Mouse (Mus musculus): ENCODE measurements around the gene Kcnab3.
"Not testable (repeated sequence)": the region's sequence is repeated elsewhere in the genome, so short reads cannot be mapped to it uniquely, and the experiment has no call there.

Gene Kcnab3

GRCm38 (mm10) chr11:69325628-69326407 is at the start of gene Kcnab3:
Gene Kcnab3 (plus strand): TSS chr11:69326258.
- no peaks in the 10 kb centered on the region for H3K27me3 ChIP-seq (ENCODE audit: control insufficient read depth, insufficient read depth, low read length, poor library complexity, severe bottlenecking)
- no peaks in the 10 kb centered on the region for H3K36me3 ChIP-seq (ENCODE audit: control insufficient read depth, insufficient read depth, low read length, poor library complexity, severe bottlenecking)
- DNase-seq (ENCODE audit: low read depth, low spot score) = peak; percentile 93

GRCm38 (mm10) chr11:69277267-69277666 is 48.8 kb upstream of the Kcnab3 start:
- DNase-seq (ENCODE audit: low read depth, low spot score) = no peak
- H3K36me3 ChIP-seq (ENCODE audit: control insufficient read depth, insufficient read depth, low read length, poor library complexity, severe bottlenecking) = no peaks in the 10 kb centered on the region
- no peaks in the 10 kb centered on the region; the same call in none of the 2 replicates for H3K27me3 ChIP-seq (ENCODE audit: control insufficient read depth, insufficient read depth, low read length, poor library complexity, severe bottlenecking)

GRCm38 (mm10) chr11:69291111-69291510 is 34.9 kb upstream of the Kcnab3 start:
- DNase-seq (ENCODE audit: low read depth, low spot score) = no peak
- no peaks in the 10 kb centered on the region for H3K27me3 ChIP-seq (ENCODE audit: control insufficient read depth, insufficient read depth, low read length, poor library complexity, severe bottlenecking)
- no peaks in the 10 kb centered on the region for H3K36me3 ChIP-seq (ENCODE audit: control insufficient read depth, insufficient read depth, low read length, poor library complexity, severe bottlenecking)

GRCm38 (mm10) chr11:69295286-69295685 is 30.8 kb upstream of the Kcnab3 start:
- no peak for DNase-seq (ENCODE audit: low read depth, low spot score)
- Histone ChIP-seq H3K27me3 (ENCODE audit: control insufficient read depth, insufficient read depth, low read length, poor library complexity, severe bottlenecking) (no peaks in the 10 kb centered on the region), H3K36me3 (ENCODE audit: control insufficient read depth, insufficient read depth, low read length, poor library complexity, severe bottlenecking) (no peaks in the 10 kb centered on the region)

GRCm38 (mm10) chr11:69297799-69298198 is 28.3 kb upstream of the Kcnab3 start:
- no peak for DNase-seq (ENCODE audit: low read depth, low spot score)
- Histone ChIP-seq H3K36me3 (ENCODE audit: control insufficient read depth, insufficient read depth, low read length, poor library complexity, severe bottlenecking) (no peaks in the 10 kb centered on the region), H3K27me3 (ENCODE audit: control insufficient read depth, insufficient read depth, low read length, poor library complexity, severe bottlenecking) (no peaks in the 10 kb centered on the region)

- no peak for DNase-seq (ENCODE audit: low read depth, low spot score)
- no peaks in the 10 kb centered on the region for H3K27me3 ChIP-seq (ENCODE audit: control insufficient read depth, insufficient read depth, low read length, poor library complexity, severe bottlenecking)
- H3K36me3 ChIP-seq (ENCODE audit: control insufficient read depth, insufficient read depth, low read length, poor library complexity, severe bottlenecking) = no peaks in the 10 kb centered on the region
Measured at GRCm38 (mm10) chr11:69298231-69298630, 27.8 kb upstream of the Kcnab3 start.

GRCm38 (mm10) chr11:69302817-69303216 is 23.2 kb upstream of the Kcnab3 start:
- H3K27me3 ChIP-seq (ENCODE audit: control insufficient read depth, insufficient read depth, low read length, poor library complexity, severe bottlenecking) = no peaks in the 10 kb centered on the region
- no peaks in the 10 kb centered on the region; the same call in 1 of the 2 replicates for H3K36me3 ChIP-seq (ENCODE audit: control insufficient read depth, insufficient read depth, low read length, poor library complexity, severe bottlenecking)
- DNase-seq (ENCODE audit: low read depth, low spot score) = no peak

GRCm38 (mm10) chr11:69305291-69305690 is 20.8 kb upstream of the Kcnab3 start:
- no peaks in the 10 kb centered on the region for H3K27me3 ChIP-seq (ENCODE audit: control insufficient read depth, insufficient read depth, low read length, poor library complexity, severe bottlenecking)
- peaks cover under 1% of the 10 kb centered on the region; the same call in 1 of the 2 replicates for H3K36me3 ChIP-seq (ENCODE audit: control insufficient read depth, insufficient read depth, low read length, poor library complexity, severe bottlenecking)
- peak; percentile 82 for DNase-seq (ENCODE audit: low read depth, low spot score)

GRCm38 (mm10) chr11:69306039-69306438 is 20.0 kb upstream of the Kcnab3 start:
- no peak for DNase-seq (ENCODE audit: low read depth, low spot score)
- no peaks in the 10 kb centered on the region for H3K27me3 ChIP-seq (ENCODE audit: control insufficient read depth, insufficient read depth, low read length, poor library complexity, severe bottlenecking)

GRCm38 (mm10) chr11:69311266-69311665 is 14.8 kb upstream of the Kcnab3 start:
- no peak for DNase-seq (ENCODE audit: low read depth, low spot score)
- H3K36me3 ChIP-seq (ENCODE audit: control insufficient read depth, insufficient read depth, low read length, poor library complexity, severe bottlenecking) = peaks cover 4% of the 10 kb centered on the region; the same call in 1 of the 2 replicates
- no peaks in the 10 kb centered on the region for H3K27me3 ChIP-seq (ENCODE audit: control insufficient read depth, insufficient read depth, low read length, poor library complexity, severe bottlenecking)

More at GRCm38 (mm10) chr11:69306039-69306438, 20.0 kb upstream of the Kcnab3 start:
- peaks cover 4% of the 10 kb centered on the region; the same call in 1 of the 2 replicates for H3K36me3 ChIP-seq (ENCODE audit: control insufficient read depth, insufficient read depth, low read length, poor library complexity, severe bottlenecking)

GRCm38 (mm10) chr11:69316361-69316760 is 9.7 kb upstream of the Kcnab3 start:
- Histone ChIP-seq H3K27me3 (ENCODE audit: control insufficient read depth, insufficient read depth, low read length, poor library complexity, severe bottlenecking) (no peaks in the 10 kb centered on the region; the same call in 1 of the 2 replicates), H3K36me3 (ENCODE audit: control insufficient read depth, insufficient read depth, low read length, poor library complexity, severe bottlenecking) (no peaks in the 10 kb centered on the region)
- DNase-seq (ENCODE audit: low read depth, low spot score) = no peak

GRCm38 (mm10) chr11:69318000-69318399 is 8.1 kb upstream of the Kcnab3 start:
- DNase-seq (ENCODE audit: low read depth, low spot score); H3K36me3 ChIP-seq (ENCODE audit: control insufficient read depth, insufficient read depth, low read length, poor library complexity, severe bottlenecking); H3K27me3 ChIP-seq (ENCODE audit: control insufficient read depth, insufficient read depth, low read length, poor library complexity, severe bottlenecking): not testable (repeated sequence)

GRCm38 (mm10) chr11:69321580-69321979 is 4.5 kb upstream of the Kcnab3 start:
- Histone ChIP-seq H3K36me3 (ENCODE audit: control insufficient read depth, insufficient read depth, low read length, poor library complexity, severe bottlenecking) (no peaks in the 10 kb centered on the region), H3K27me3 (ENCODE audit: control insufficient read depth, insufficient read depth, low read length, poor library complexity, severe bottlenecking) (no peaks in the 10 kb centered on the region; the same call in 1 of the 2 replicates)
- no peak for DNase-seq (ENCODE audit: low read depth, low spot score)

- Histone ChIP-seq H3K36me3 (ENCODE audit: control insufficient read depth, insufficient read depth, low read length, poor library complexity, severe bottlenecking) (no peaks in the 10 kb centered on the region), H3K27me3 (ENCODE audit: control insufficient read depth, insufficient read depth, low read length, poor library complexity, severe bottlenecking) (no peaks in the 10 kb centered on the region; the same call in 1 of the 2 replicates)
- DNase-seq (ENCODE audit: low read depth, low spot score) = no peak
Measured at GRCm38 (mm10) chr11:69322010-69322409, 4.0 kb upstream of the Kcnab3 start.

- Histone ChIP-seq H3K27me3 (ENCODE audit: control insufficient read depth, insufficient read depth, low read length, poor library complexity, severe bottlenecking) (no peaks in the 10 kb centered on the region; the same call in 1 of the 2 replicates), H3K36me3 (ENCODE audit: control insufficient read depth, insufficient read depth, low read length, poor library complexity, severe bottlenecking) (no peaks in the 10 kb centered on the region)
- peak; percentile 23 for DNase-seq (ENCODE audit: low read depth, low spot score)
Measured at GRCm38 (mm10) chr11:69322693-69323471, 3.2 kb upstream of the Kcnab3 start.

Measured in splenic B cell, adult 2 months (primary cell).